Mouse (Mus musculus): Measurements from ENCODE around the gene Cfap73. TPM values are rescaled to one million over a fixed set of nuclear protein-coding genes. Genes with fewer than 3 reads are reported as not detected.

Cfap73 gene
- not detected for total RNA-seq (2023)

GRCm38 (mm10) chr5:120634131-120634530 lies at the start of gene Cfap73:
Gene Cfap73, minus strand, starts transcription at chr5:120634235.

GRCm38 (mm10) chr5:120648569-120649373 lies 14.7 kb upstream of the Cfap73 start, which contains the start of gene Rasal1:
Gene Rasal1, plus strand, starts transcription at chr5:120648812.

GRCm38 (mm10) chr5:120612442-120612821 lies 21.6 kb downstream of the Cfap73 start, which contains the start of the genes Rita1 and Ddx54:
Gene Rita1, minus strand, starts transcription at chr5:120612589.
Gene Ddx54, plus strand, starts transcription at chr5:120612739.

GRCm38 (mm10) chr5:120588569-120589094 lies 45.4 kb downstream of the Cfap73 start, which contains the start of the genes Tpcn1 and Iqcd:
Gene Tpcn1, minus strand, starts transcription at chr5:120588673.
Gene Iqcd, plus strand, starts transcription at chr5:120589016.

Other genes starting within 250 kb of the Cfap73 start
- not detected for gene Lhx5, start 202.5 kb downstream of the Cfap73 start, total RNA-seq (2023)
- gene Sdsl, start 161.4 kb downstream of the Cfap73 start, total RNA-seq (2023) = 1 to 10 TPM in 1 of 2 experiments, not detected in 1; 1.6 TPM
- not detected for gene Sds, start 157.7 kb downstream of the Cfap73 start, total RNA-seq (2023)
- gene Plbd2, start 130.6 kb downstream of the Cfap73 start, total RNA-seq (2023) = 10 to 100 TPM; 14.2 to 17.1 TPM
- 100 to 1,000 TPM in 1 of 2 experiments, 10 to 100 TPM in 1; 95.6 to 116 TPM for gene Slc8b1, start 123.1 kb downstream of the Cfap73 start, total RNA-seq (2023)
- gene Tpcn1, start 45.6 kb downstream of the Cfap73 start, total RNA-seq (2023) = 10 to 100 TPM; 40.3 to 44.9 TPM
- gene Iqcd, start 45.2 kb downstream of the Cfap73 start, total RNA-seq (2023) = under 1 TPM; 0.31 to 0.78 TPM
- gene Rita1, start 21.6 kb downstream of the Cfap73 start, total RNA-seq (2023) = 1 to 10 TPM; 2.2 to 2.5 TPM
- 10 to 100 TPM; 38.6 to 47.1 TPM for gene Ddx54, start 21.5 kb downstream of the Cfap73 start, total RNA-seq (2023)
- 1 to 10 TPM; 1.1 to 1.3 TPM for gene Rasal1, start 14.6 kb upstream of the Cfap73 start, total RNA-seq (2023)
- 1 to 10 TPM in 1 of 2 experiments, under 1 TPM in 1; 0.49 to 1.1 TPM for gene Dtx1, start 77.7 kb upstream of the Cfap73 start, total RNA-seq (2023)
- gene Oas2, start 115.6 kb upstream of the Cfap73 start, total RNA-seq (2023) = 1 to 10 TPM; 3.2 to 7.8 TPM
- 10 to 100 TPM; 10.8 to 13.8 TPM for gene Oas3, start 143.4 kb upstream of the Cfap73 start, total RNA-seq (2023)
- not detected for gene Oas1e, start 161.3 kb upstream of the Cfap73 start, total RNA-seq (2023)
- gene Oas1c, start 178.3 kb upstream of the Cfap73 start, total RNA-seq (2023) = 1 to 10 TPM; 2.9 to 3.0 TPM
- gene Oas1f, start 213.1 kb upstream of the Cfap73 start, total RNA-seq (2023) = not detected
- gene Oas1h, start 227.2 kb upstream of the Cfap73 start, total RNA-seq (2023) = not detected

Measured in neutrophil, adult 59 days (primary cell).